ENCODE assay signal across 18 mouse cellular contexts in the genomic region with DNA sequence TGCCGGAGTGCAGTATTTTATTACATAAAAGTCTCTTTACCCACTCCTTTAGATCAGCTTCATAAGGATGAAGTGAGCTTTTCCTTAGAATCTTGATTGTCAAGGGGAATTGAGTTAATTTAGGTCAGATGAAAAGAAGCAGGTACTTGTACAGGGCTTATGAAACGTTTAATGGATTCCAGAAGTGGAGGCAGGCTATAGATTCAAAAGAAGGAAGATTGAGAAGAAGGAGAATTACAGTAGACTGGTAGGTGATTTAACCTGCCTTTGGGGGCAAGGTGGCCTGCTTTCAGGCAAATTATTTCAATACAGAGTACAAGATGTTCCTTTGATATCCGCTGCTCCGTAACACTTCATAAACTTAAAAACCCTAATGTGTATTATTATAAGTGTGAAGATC.
"Had no signal": no experiment of that assay in that cellular context is flagged by ENCODE, and none has a peak within 500 bp of the region (broad histone marks: within the 10 kb centered on the region; RNA-seq: fewer than 3 reads in every experiment).

No protein-coding gene starts in this region.

- H3K4me1 ChIP-seq: lung, embryonic 15.5 days; megakaryocyte, embryonic 14.5 days; midbrain, embryonic 13.5 days; midbrain, embryonic 15.5 days; neural tube, embryonic 12.5 days; stomach, embryonic 15.5 days had no signal

- H3K4me3 ChIP-seq: lung, embryonic 15.5 days; megakaryocyte, embryonic 14.5 days; midbrain, embryonic 13.5 days; midbrain, embryonic 15.5 days; neural tube, embryonic 12.5 days; stomach, embryonic 15.5 days had no signal

- H3K9ac ChIP-seq: liver, postnatal 0 days; lung, embryonic 15.5 days; midbrain, embryonic 13.5 days; midbrain, embryonic 15.5 days; neural tube, embryonic 12.5 days; stomach, embryonic 15.5 days had no signal

- H3K36me3 ChIP-seq: lung, embryonic 15.5 days; midbrain, embryonic 13.5 days; midbrain, embryonic 15.5 days; neural tube, embryonic 12.5 days; stomach, embryonic 15.5 days had no signal

- H3K4me2 ChIP-seq: lung, embryonic 15.5 days; midbrain, embryonic 11.5 days; midbrain, embryonic 13.5 days; midbrain, embryonic 15.5 days; neural tube, embryonic 12.5 days; stomach, embryonic 15.5 days had no signal

- DNase-seq: liver, postnatal 0 days; lung, adult 2 months; lung, postnatal 14 days; lung, postnatal 36 days; right cerebral cortex, postnatal 14 days; thymus, adult 2 months; thymus, postnatal 25 days; thymus, postnatal 4 days had no signal

- H3K9me3 ChIP-seq: lung, embryonic 15.5 days; midbrain, embryonic 13.5 days; midbrain, embryonic 15.5 days; neural tube, embryonic 12.5 days; stomach, embryonic 15.5 days had no signal

- ATAC-seq: liver, postnatal 0 days; lung, postnatal 0 days; midbrain, embryonic 13.5 days; midbrain, embryonic 15.5 days had no signal

- H3K27ac ChIP-seq: lung, embryonic 15.5 days; macrophage; midbrain, embryonic 13.5 days; midbrain, embryonic 15.5 days; neural tube, embryonic 12.5 days; stomach, embryonic 15.5 days; stomach, postnatal 0 days had no signal

- H3K27me3 ChIP-seq: lung, embryonic 15.5 days; megakaryocyte, embryonic 14.5 days; midbrain, embryonic 13.5 days; midbrain, embryonic 15.5 days; neural tube, embryonic 12.5 days; stomach, embryonic 15.5 days had no signal
